Mouse (Mus musculus) kidney, embryonic 15.5 days (tissue): ENCODE results near the gene Boc. TPM values are rescaled to one million over a fixed set of nuclear protein-coding genes. Genes with fewer than 3 reads are reported as not detected.
A peak's percentile ranks its signal among the peaks of the same experiment; 100 is the strongest.
"Not testable (repeated sequence)": the region's sequence is repeated elsewhere in the genome, so short reads cannot be mapped to it uniquely, and the experiment has no call there.

Experiments used
- ATAC-seq: fragments of 200-750 bp; cut with Nextera tagmentation; replicated peaks from 2 replicates; pipeline ENCODE4 v1.8.0; 2017; ENCODE audit warnings: moderate TSS enrichment; ENCODE audit not compliant: low FRiP score
- H3K27ac ChIP-seq: fragments of 300-500 bp; sonication (generic); 2 replicates; pipeline ENCODE4 v1.5.1; 2015; ENCODE audit warnings: mild to moderate bottlenecking, inconsistent platforms
- H3K27me3 ChIP-seq: fragments of 300-500 bp; sonication (generic); 2 replicates; pipeline ENCODE4 v1.6.1; 2015; ENCODE audit warnings: inconsistent platforms
- H3K36me3 ChIP-seq: fragments of 300-500 bp; sonication (generic); 2 replicates; pipeline ENCODE4 v1.6.1; 2015; ENCODE audit warnings: inconsistent platforms
- H3K4me1 ChIP-seq: fragments of 300-500 bp; sonication (generic); 2 replicates; pipeline ENCODE4 v1.6.1; 2015; ENCODE audit warnings: inconsistent platforms
- H3K4me2 ChIP-seq: fragments of 300-500 bp; sonication (generic); 2 replicates; pipeline ENCODE4 v1.6.1; 2015; ENCODE audit warnings: moderate library complexity, mild to moderate bottlenecking, inconsistent platforms
- H3K4me3 ChIP-seq: fragments of 300-500 bp; sonication (generic); replicated peaks from 2 replicates; pipeline ENCODE4 v1.5.1; 2015; ENCODE audit warnings: mild to moderate bottlenecking, inconsistent platforms
- H3K9ac ChIP-seq: fragments of 300-500 bp; sonication (generic); 2 replicates; pipeline ENCODE4 v1.6.1; 2015; ENCODE audit warnings: mild to moderate bottlenecking, inconsistent platforms
- H3K9me3 ChIP-seq: fragments of 300-500 bp; sonication (generic); replicated peaks from 2 replicates; pipeline ENCODE4 v1.6.1; 2016; ENCODE audit warnings: inconsistent platforms
- WGBS: fragments of 180-500 bp; shearing (Covaris S2); methylation state at CpG from one replicate; pipeline ENCODE4 v1.1.7; 2015; ENCODE audit warnings: mixed read lengths; 5-methylcytosine and 5-hydroxymethylcytosine counted together
- polyA plus RNA-seq: library from polyadenylated mRNA; unstranded; fragments of >200 nt; fragmentation: Nextera tagmentation; extraction: Ambion mirVana; gene quantifications from 2 replicates; pipeline ENCODE4 v1.2.1, GENCODE M21; 2015

Boc gene
- polyA plus RNA-seq, 1 experiment from 2014 or later: 24.2 TPM

GRCm38 (mm10) chr16:44481599-44482593 lies 76.8 kb downstream of the Boc start:
- H3K4me2 ChIP-seq: no peak overlapping the region

GRCm38 (mm10) chr16:44480616-44481015 lies 78.1 kb downstream of the Boc start:
- 43% methylated on average over 7 of the region's 7 CpGs for WGBS
- Histone ChIP-seq H3K4me3 (no peak overlapping the region), H3K27me3 (no peaks in the 10 kb centered on the region), H3K27ac (peak overlapping the region; percentile 48; the same call in 1 of the 2 replicates), H3K4me2 (no peak overlapping the region), H3K9ac (no peak overlapping the region), H3K9me3 (no peaks in the 10 kb centered on the region), H3K36me3 (peaks cover 9% of the 10 kb centered on the region), H3K4me1 (peaks cover 24% of the 10 kb centered on the region)
- 0 out of 2 replicates have a peak, but pooled peaks have one; percentile 47 for ATAC-seq

More at GRCm38 (mm10) chr16:44481599-44482593, 76.8 kb downstream of the Boc start:
- Histone ChIP-seq H3K9me3 (no peaks in the 10 kb centered on the region), H3K4me1 (peaks cover 29% of the 10 kb centered on the region), H3K9ac (no peak overlapping the region), H3K4me3 (no peak overlapping the region), H3K27me3 (no peaks in the 10 kb centered on the region), H3K36me3 (peaks cover 22% of the 10 kb centered on the region), H3K27ac (peak overlapping the region; percentile 42; the same call in 1 of the 2 replicates)
- no peak for ATAC-seq
- 46% methylated on average over 28 of the region's 28 CpGs for WGBS

GRCm38 (mm10) chr16:44479852-44480251 lies 78.8 kb downstream of the Boc start:
- Histone ChIP-seq H3K27ac (no peak overlapping the region), H3K4me2 (no peak overlapping the region), H3K9me3 (no peaks in the 10 kb centered on the region), H3K27me3 (no peaks in the 10 kb centered on the region), H3K9ac (no peak overlapping the region), H3K4me3 (no peak overlapping the region), H3K4me1 (peaks cover 24% of the 10 kb centered on the region), H3K36me3 (peaks cover 3% of the 10 kb centered on the region; the same call in 1 of the 2 replicates)
- no peak for ATAC-seq
- 87% methylated on average over 14 of the region's 14 CpGs for WGBS

- ATAC-seq: no peak
- H3K27me3 ChIP-seq: no peaks in the 10 kb centered on the region
- H3K4me3 ChIP-seq: 0 out of 2 replicates have a peak overlapping the region, but pooled peaks have one; percentile 7
- H3K4me2 ChIP-seq: peak overlapping the region; percentile 35
- H3K9ac ChIP-seq: no peak overlapping the region
- H3K36me3 ChIP-seq: no peaks in the 10 kb centered on the region
- no peaks in the 10 kb centered on the region for H3K9me3 ChIP-seq
- H3K4me1 ChIP-seq: peaks cover 22% of the 10 kb centered on the region
- no peak overlapping the region for H3K27ac ChIP-seq
- WGBS: 44% methylated on average over 18 of the region's 18 CpGs
Measured at GRCm38 (mm10) chr16:44478767-44479166, 79.9 kb downstream of the Boc start.

GRCm38 (mm10) chr16:44475682-44476375 lies 82.9 kb downstream of the Boc start:
- Histone ChIP-seq H3K9me3 (no peaks in the 10 kb centered on the region), H3K27ac (no peak overlapping the region), H3K4me3 (no peak overlapping the region), H3K9ac (no peak overlapping the region), H3K36me3 (no peaks in the 10 kb centered on the region), H3K4me2 (no peak overlapping the region), H3K4me1 (0 out of 2 replicates have a peak, but pooled peaks cover 6% of the 10 kb centered on the region), H3K27me3 (no peaks in the 10 kb centered on the region)
- WGBS: 90% methylated on average over 11 of the region's 11 CpGs
- no peak for ATAC-seq

GRCm38 (mm10) chr16:44475281-44475680 lies 83.4 kb downstream of the Boc start:
- Histone ChIP-seq H3K27me3 (no peaks in the 10 kb centered on the region), H3K4me1 (0 out of 2 replicates have a peak, but pooled peaks cover 3% of the 10 kb centered on the region), H3K9ac (no peak overlapping the region), H3K36me3 (no peaks in the 10 kb centered on the region), H3K27ac (no peak overlapping the region), H3K4me2 (no peak overlapping the region), H3K4me3 (no peak overlapping the region), H3K9me3 (no peaks in the 10 kb centered on the region)
- 92% methylated on average over 14 of the region's 14 CpGs for WGBS
- ATAC-seq: no peak

GRCm38 (mm10) chr16:44460922-44461321 lies 97.8 kb downstream of the Boc start:
- Histone ChIP-seq H3K36me3 (no peaks in the 10 kb centered on the region), H3K9ac (no peak overlapping the region), H3K4me3 (no peak overlapping the region), H3K27ac (no peak overlapping the region), H3K9me3 (no peaks in the 10 kb centered on the region), H3K4me2 (no peak overlapping the region), H3K27me3 (no peaks in the 10 kb centered on the region), H3K4me1 (no peaks in the 10 kb centered on the region)
- ATAC-seq: no peak
- 74% methylated on average over 5 of the region's 5 CpGs for WGBS

GRCm38 (mm10) chr16:44458826-44459225 lies 99.9 kb downstream of the Boc start:
- 83% methylated on average over 2 of the region's 2 CpGs for WGBS
- ATAC-seq: no peak
- no peaks in the 10 kb centered on the region for H3K4me1 ChIP-seq

GRCm38 (mm10) chr16:44457858-44458257 lies 100.8 kb downstream of the Boc start:
- H3K9ac ChIP-seq: no peak overlapping the region

More at GRCm38 (mm10) chr16:44458826-44459225, 99.9 kb downstream of the Boc start:
- no peaks in the 10 kb centered on the region for H3K9me3 ChIP-seq
- no peak overlapping the region for H3K4me3 ChIP-seq
- no peaks in the 10 kb centered on the region for H3K27me3 ChIP-seq
- H3K36me3 ChIP-seq: no peaks in the 10 kb centered on the region
- H3K27ac ChIP-seq: no peak overlapping the region
- no peak overlapping the region for H3K9ac ChIP-seq
- H3K4me2 ChIP-seq: no peak overlapping the region

GRCm38 (mm10) chr16:44441913-44442312 lies 116.8 kb downstream of the Boc start:
- H3K27ac ChIP-seq, H3K27me3 ChIP-seq, ATAC-seq, H3K36me3 ChIP-seq, H3K9ac ChIP-seq, H3K4me3 ChIP-seq, H3K4me1 ChIP-seq, H3K9me3 ChIP-seq, H3K4me2 ChIP-seq: not testable (repeated sequence)
- 96% methylated on average over 15 of the region's 15 CpGs for WGBS

More at GRCm38 (mm10) chr16:44457858-44458257, 100.8 kb downstream of the Boc start:
- Histone ChIP-seq H3K4me3 (no peak overlapping the region), H3K27ac (no peak overlapping the region), H3K4me1 (no peaks in the 10 kb centered on the region), H3K27me3 (no peaks in the 10 kb centered on the region), H3K36me3 (no peaks in the 10 kb centered on the region), H3K4me2 (no peak overlapping the region), H3K9me3 (no peaks in the 10 kb centered on the region)
- WGBS: 88% methylated on average over 2 of the region's 2 CpGs
- ATAC-seq: no peak

GRCm38 (mm10) chr16:44435481-44435880 lies 123.2 kb downstream of the Boc start:
- no peak for ATAC-seq
- no peaks in the 10 kb centered on the region for H3K4me1 ChIP-seq
- no peak overlapping the region for H3K9ac ChIP-seq
- H3K4me2 ChIP-seq: no peak overlapping the region
- H3K4me3 ChIP-seq: no peak overlapping the region
- H3K9me3 ChIP-seq: no peaks in the 10 kb centered on the region
- H3K27ac ChIP-seq: no peak overlapping the region
- no peaks in the 10 kb centered on the region for H3K27me3 ChIP-seq
- H3K36me3 ChIP-seq: no peaks in the 10 kb centered on the region
- WGBS: 68% methylated on average over 4 of the region's 4 CpGs
